Mouse (Mus musculus) C2C12 (cell line): ENCODE results near the gene Fnip2.

Source experiments
- CEBPB ChIP-seq: IDR thresholded peaks from one replicate; pipeline ENCODE4 v1.6.1; 2011; ENCODE audit warnings: low read depth, mild to moderate bottlenecking, control low read depth, moderate library complexity
- CTCF ChIP-seq: IDR thresholded peaks from one replicate; pipeline ENCODE4 v1.5.1; 2011; ENCODE audit not compliant: control insufficient read depth, insufficient read depth, insufficient read length
- MAX ChIP-seq: IDR thresholded peaks from one replicate; pipeline ENCODE4 v1.6.1; 2011; ENCODE audit warnings: mild to moderate bottlenecking, control low read depth
- MYOD1 ChIP-seq: IDR thresholded peaks from one replicate; pipeline ENCODE4 v1.6.1; 2011; ENCODE audit warnings: low read depth; ENCODE audit not compliant: control insufficient read depth, insufficient read length
- MYOG ChIP-seq: IDR thresholded peaks from one replicate; pipeline ENCODE4 v1.6.1; 2011; ENCODE audit not compliant: control insufficient read depth, insufficient read length; ENCODE audit errors: extremely low read depth
- USF1 ChIP-seq: IDR thresholded peaks from one replicate; pipeline ENCODE4 v1.6.1; 2011; ENCODE audit warnings: low read depth, mild to moderate bottlenecking, control low read depth, moderate library complexity

- TF ChIP-seq CTCF (no peak), MYOD1 (no peak), USF1 (no peak), MYOG (no peak), CEBPB (no peak), MAX (no peak)
Observed at GRCm38 (mm10) chr3:79425441-79425840, 142.2 kb downstream of the Fnip2 start.
